Mouse (Mus musculus) mouse embryonic stem cell (cell line): ENCODE results near the gene Slc2a9.

ENCODE experiments used
- in situ Hi-C, 2 experiments: fragments of 300-500 bp; cut with MboI; formaldehyde crosslinking; loops; 1 replicate in 1 of 2; 3 replicates in 1 of 2; pipeline ENCODE4 v1.14.3; 2019 to 2020; ENCODE audit warnings: low sequenced_read_pairs in 2 of 2, low pct_unique_long_range_greater_than_20kb in 1 of 2, mixed read lengths in 1 of 2; ENCODE audit not compliant: unreplicated experiment in 1 of 2

Gene Slc2a9

GRCm38 (mm10) chr5:38502992-38503391 lies at the start of gene Slc2a9:
Slc2a9 (minus strand) TSS chr5:38503143.
- in situ Hi-C loops: loop anchor here in 1 of 2 experiments (25.0 kb wide), 1 partner anchor 191 kb away; the partner anchor contains the start of gene Drd5

- in situ Hi-C loops: no loop called here
Observed at GRCm38 (mm10) chr5:38552615-38553014, 49.7 kb upstream of the Slc2a9 start.

GRCm38 (mm10) chr5:38550221-38550768 lies 47.4 kb upstream of the Slc2a9 start:
- in situ Hi-C loops: no loop called here

- in situ Hi-C loops: no loop called here
Observed at GRCm38 (mm10) chr5:38549461-38549909, 46.5 kb upstream of the Slc2a9 start.

GRCm38 (mm10) chr5:38547375-38547774 lies 44.4 kb upstream of the Slc2a9 start:
- in situ Hi-C loops: no loop called here

GRCm38 (mm10) chr5:38544423-38545415 lies 41.8 kb upstream of the Slc2a9 start:
- in situ Hi-C loops: no loop called here

- in situ Hi-C loops: no loop called here
Observed at GRCm38 (mm10) chr5:38543496-38544217, 40.7 kb upstream of the Slc2a9 start.

- in situ Hi-C loops: no loop called here
Observed at GRCm38 (mm10) chr5:38541728-38542127, 38.8 kb upstream of the Slc2a9 start.

- in situ Hi-C loops: no loop called here
Observed at GRCm38 (mm10) chr5:38540898-38541297, 38.0 kb upstream of the Slc2a9 start.

- in situ Hi-C loops: no loop called here
Observed at GRCm38 (mm10) chr5:38538508-38538907, 35.6 kb upstream of the Slc2a9 start.

GRCm38 (mm10) chr5:38537845-38538244 lies 34.9 kb upstream of the Slc2a9 start:
- in situ Hi-C loops: no loop called here

- in situ Hi-C loops: no loop called here
Observed at GRCm38 (mm10) chr5:38536822-38537221, 33.9 kb upstream of the Slc2a9 start.

GRCm38 (mm10) chr5:38532084-38532483 lies 29.1 kb upstream of the Slc2a9 start:
- in situ Hi-C loops: no loop called here

GRCm38 (mm10) chr5:38529724-38530428 lies 26.9 kb upstream of the Slc2a9 start:
- in situ Hi-C loops: no loop called here

- in situ Hi-C loops: loop anchor here in 1 of 2 experiments (25.0 kb wide), 1 partner anchor 211 kb away; the partner anchor contains the start of gene Drd5
Observed at GRCm38 (mm10) chr5:38522977-38523376, 20.0 kb upstream of the Slc2a9 start.

- in situ Hi-C loops: loop anchor here in 1 of 2 experiments (25.0 kb wide), 1 partner anchor 209 kb away; the partner anchor contains the start of gene Drd5
Observed at GRCm38 (mm10) chr5:38520838-38521237, 17.9 kb upstream of the Slc2a9 start.

GRCm38 (mm10) chr5:38516267-38516666 lies 13.3 kb upstream of the Slc2a9 start:
- in situ Hi-C loops: loop anchor here (10.0 to 25.0 kb wide), 2 partner anchors 204 to 211 kb away; partner anchors contain the start of gene Drd5 (in 1 of the 2)

GRCm38 (mm10) chr5:38512991-38513390 lies 10.0 kb upstream of the Slc2a9 start:
- in situ Hi-C loops: loop anchor here (10.0 to 25.0 kb wide), 2 partner anchors 201 to 208 kb away; partner anchors contain the start of gene Drd5 (in 1 of the 2)
